Mouse (Mus musculus) thymus, adult 2 months (tissue): ENCODE data around the gene Cdc42bpa. TPM values are rescaled to one million over a fixed set of nuclear protein-coding genes. Genes with fewer than 3 reads are reported as not detected.

Source experiments
- DNase-seq: peaks from one replicate; pipeline ENCODE4 v3.0.0; 2021
- H3K27ac ChIP-seq: fragments of 200-500 bp; 2 replicates; pipeline ENCODE4 v1.5.1; 2012; ENCODE audit warnings: low read length, control low read depth; ENCODE audit not compliant: control insufficient read depth, insufficient read depth
- H3K27me3 ChIP-seq: fragments of 200-500 bp; 2 replicates; pipeline ENCODE4 v1.6.1; 2012; ENCODE audit warnings: mild to moderate bottlenecking, low read length, moderate library complexity, mixed read lengths; ENCODE audit not compliant: control insufficient read depth, insufficient read depth
- H3K36me3 ChIP-seq: fragments of 200-500 bp; 2 replicates; pipeline ENCODE4 v1.6.1; 2012; ENCODE audit warnings: mild to moderate bottlenecking, low read length, moderate library complexity; ENCODE audit not compliant: control insufficient read depth, insufficient read depth
- H3K4me1 ChIP-seq: fragments of 200-500 bp; replicated peaks from 2 replicates; pipeline ENCODE4 v1.6.1; 2012; ENCODE audit warnings: low read length; ENCODE audit not compliant: control insufficient read depth, insufficient read depth
- H3K4me3 ChIP-seq: fragments of 200-500 bp; 2 replicates; pipeline ENCODE4 v1.5.1; 2012; ENCODE audit warnings: mild to moderate bottlenecking, low read length, control low read depth, moderate library complexity; ENCODE audit not compliant: control insufficient read depth, insufficient read depth
- CTCF ChIP-seq: fragments of 200-500 bp; IDR thresholded peaks from 2 replicates; pipeline ENCODE4 v1.5.1; 2012; ENCODE audit warnings: mild to moderate bottlenecking, control low read depth, low read length, moderate library complexity, borderline replicate concordance; ENCODE audit not compliant: control insufficient read depth, poor library complexity, insufficient read depth; ENCODE audit errors: extremely low read depth
- POLR2A ChIP-seq: fragments of 200-500 bp; IDR thresholded peaks from 2 replicates; pipeline ENCODE4 v1.6.1; 2012; ENCODE audit warnings: mild to moderate bottlenecking, low read length, control low read depth, moderate library complexity; ENCODE audit not compliant: control insufficient read depth, poor library complexity, insufficient read depth; ENCODE audit errors: extremely low read depth
- WGBS: fragments of 180-500 bp; shearing (Covaris S2); methylation state at CpG from one replicate; pipeline ENCODE4 v1.1.7; 2018; 5-methylcytosine and 5-hydroxymethylcytosine counted together
- polyA plus RNA-seq: library from polyadenylated mRNA; depleted of rRNA; stranded (reverse); fragments of >200 nt; gene quantifications from 2 replicates; pipeline ENCODE4 v1.2.3, GENCODE M21; 2012

Cdc42bpa gene
- polyA plus RNA-seq, 1 experiment = 3.9 TPM

DNA sequence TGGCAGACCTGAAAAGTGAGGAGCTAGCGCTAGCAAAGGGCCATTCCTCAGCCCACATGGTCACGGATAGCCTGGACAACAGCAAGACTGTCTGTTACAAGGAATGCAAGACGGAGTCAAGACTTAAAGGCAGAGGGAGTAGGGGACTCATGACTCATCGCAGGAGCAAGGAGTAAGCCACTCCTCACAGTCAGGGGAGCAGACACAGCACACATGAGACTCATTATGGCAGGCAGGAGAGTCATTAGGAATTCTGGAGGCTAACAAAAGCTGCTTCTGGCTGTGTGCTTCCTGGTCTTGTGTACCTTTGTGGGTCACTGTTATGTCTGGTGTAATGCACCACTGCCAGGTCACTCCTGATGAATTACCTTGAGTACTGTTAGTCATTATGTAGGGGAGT, 178.9 kb downstream of the Cdc42bpa start:
- DNase-seq = no peak
- H3K4me1 ChIP-seq = no peaks in the 10 kb centered on the region
- no peaks in the 10 kb centered on the region for H3K27me3 ChIP-seq
- TF ChIP-seq CTCF = no peak
- no peak for TF ChIP-seq POLR2A
- no peaks in the 10 kb centered on the region for H3K36me3 ChIP-seq
- WGBS = 98% methylated on average over 4 of the region's 4 CpGs
- no peak overlapping the region for H3K4me3 ChIP-seq
- H3K27ac ChIP-seq = no peak overlapping the region

DNA sequence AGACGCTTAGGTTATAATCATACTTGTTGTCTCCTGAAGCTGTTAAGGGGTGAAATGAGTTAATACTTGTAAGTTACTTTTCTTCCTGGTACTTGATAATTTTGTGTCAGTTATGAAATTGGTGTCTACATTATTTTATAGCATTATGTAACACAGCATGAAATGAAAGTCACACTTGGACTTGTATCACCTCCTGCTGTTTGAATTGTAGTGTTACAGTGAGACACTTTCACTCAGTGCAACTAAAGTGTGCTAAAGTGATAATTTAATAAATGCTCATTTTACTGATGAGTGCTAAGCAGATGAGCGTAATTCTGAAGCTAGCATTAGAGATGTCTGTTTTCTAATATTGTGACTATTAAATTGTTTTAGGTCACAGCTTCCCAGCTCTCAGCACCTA, 180.7 kb downstream of the Cdc42bpa start:
- Histone ChIP-seq H3K36me3 (no peaks in the 10 kb centered on the region), H3K27ac (no peak overlapping the region), H3K4me3 (no peak overlapping the region), H3K4me1 (no peaks in the 10 kb centered on the region), H3K27me3 (no peaks in the 10 kb centered on the region)
- TF ChIP-seq POLR2A (no peak), CTCF (no peak)
- 97% methylated on average over 2 of the region's 2 CpGs for WGBS
- no peak for DNase-seq

DNA sequence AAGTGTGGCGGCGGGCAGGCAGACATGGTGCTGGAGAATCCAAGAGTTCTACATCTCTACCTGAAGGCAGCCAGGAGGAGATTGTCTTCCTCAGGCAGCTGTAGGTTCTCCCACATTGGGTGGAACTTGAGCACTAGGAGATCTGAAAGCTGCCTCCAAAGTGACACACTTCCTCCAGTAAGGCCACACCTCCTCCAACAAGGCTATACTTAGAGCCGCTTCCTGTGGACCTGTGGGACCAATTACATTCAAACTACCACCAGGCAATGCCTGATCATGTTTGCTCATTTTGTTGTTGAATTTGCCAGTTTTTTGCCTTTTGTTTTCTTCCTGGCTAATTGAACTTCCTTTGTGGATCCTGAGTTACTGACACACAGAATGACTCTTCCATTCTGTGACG, 187.8 kb downstream of the Cdc42bpa start:
- DNase-seq = no peak
- no peak overlapping the region for H3K4me3 ChIP-seq
- 0 out of 2 replicates have a peak, but pooled peaks cover 2% of the 10 kb centered on the region for H3K4me1 ChIP-seq
- TF ChIP-seq POLR2A (no peak), CTCF (no peak)
- WGBS = 94% methylated on average over 4 of the region's 4 CpGs
- no peak overlapping the region for H3K27ac ChIP-seq
- H3K27me3 ChIP-seq = no peaks in the 10 kb centered on the region
- H3K36me3 ChIP-seq = no peaks in the 10 kb centered on the region

DNA sequence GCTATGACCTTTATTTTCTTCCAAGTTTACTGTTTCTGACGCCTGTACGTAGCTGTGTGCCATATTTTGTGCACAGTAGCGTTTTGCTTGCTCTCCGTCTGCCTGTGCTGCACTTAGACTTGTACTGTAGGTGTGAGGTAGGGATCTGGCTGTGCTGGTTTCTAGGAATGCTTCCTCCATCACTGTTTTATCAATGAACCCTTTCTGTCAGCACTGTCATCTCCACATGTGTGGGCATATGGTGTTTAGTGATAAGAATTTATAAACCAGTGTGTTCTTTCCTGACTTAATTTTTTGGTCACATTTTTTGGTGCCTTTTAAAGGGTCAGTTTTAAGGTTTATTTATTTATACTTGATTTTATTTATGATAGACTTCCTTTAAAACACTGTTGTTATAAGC, 188.3 kb downstream of the Cdc42bpa start:
- Histone ChIP-seq H3K27me3 (no peaks in the 10 kb centered on the region), H3K36me3 (no peaks in the 10 kb centered on the region), H3K4me1 (0 out of 2 replicates have a peak, but pooled peaks cover 2% of the 10 kb centered on the region), H3K27ac (no peak overlapping the region), H3K4me3 (no peak overlapping the region)
- 96% methylated on average over 4 of the region's 4 CpGs for WGBS
- DNase-seq = no peak
- TF ChIP-seq POLR2A (no peak), CTCF (no peak)

DNA sequence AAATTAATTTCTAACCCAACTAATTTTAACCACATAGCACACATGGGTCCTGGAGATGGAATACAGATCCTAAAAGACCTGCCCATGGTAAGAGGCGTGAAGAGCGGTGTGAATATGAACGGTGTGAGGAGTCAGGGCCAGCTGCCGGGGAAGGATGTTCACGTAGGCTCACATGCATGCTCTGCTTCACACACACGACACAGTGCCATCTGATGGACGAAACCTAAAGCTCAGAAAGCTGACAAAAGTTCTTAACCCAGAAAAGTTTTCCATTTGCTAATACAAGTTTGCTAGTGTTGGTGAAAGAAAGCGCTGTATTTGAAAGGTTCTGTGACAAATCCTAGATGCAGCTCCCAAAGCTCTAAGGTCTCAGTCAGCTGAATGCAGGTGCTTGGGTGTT, 190.9 kb downstream of the Cdc42bpa start:
- WGBS = 91% methylated on average over 8 of the region's 8 CpGs
- TF ChIP-seq POLR2A (no peak), CTCF (no peak)

DNA sequence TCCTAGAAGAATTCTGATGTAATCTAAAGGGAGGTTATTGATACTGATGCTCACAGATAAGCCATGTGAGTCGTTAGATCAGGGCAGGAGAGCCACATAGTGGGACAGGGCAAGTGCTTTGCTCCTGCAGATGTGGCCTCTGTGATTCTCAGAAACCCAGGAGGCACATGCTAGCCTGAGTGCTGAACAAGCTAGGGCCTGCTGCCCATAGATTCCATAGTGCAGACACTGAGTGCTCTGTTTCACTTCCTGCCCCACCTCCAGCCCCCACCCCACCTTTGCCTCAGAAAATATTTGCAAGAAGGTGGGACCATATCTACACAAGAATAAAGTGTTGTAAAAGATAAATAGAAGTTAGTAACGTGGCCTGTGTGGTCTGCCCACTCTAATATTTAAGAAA, 198.4 kb downstream of the Cdc42bpa start:
- Histone ChIP-seq H3K36me3 (no peaks in the 10 kb centered on the region), H3K4me3 (no peak overlapping the region), H3K4me1 (peaks cover 3% of the 10 kb centered on the region; the same call in 1 of the 2 replicates), H3K27me3 (no peaks in the 10 kb centered on the region), H3K27ac (no peak overlapping the region)
- no peak for DNase-seq
- 82% methylated on average over 2 of the region's 2 CpGs for WGBS
- no peak for TF ChIP-seq CTCF
- TF ChIP-seq POLR2A = no peak

More for the DNA sequence above, 190.9 kb downstream of the Cdc42bpa start:
- Histone ChIP-seq H3K4me1 (0 out of 2 replicates have a peak, but pooled peaks cover 2% of the 10 kb centered on the region), H3K27me3 (no peaks in the 10 kb centered on the region), H3K27ac (no peak overlapping the region), H3K36me3 (no peaks in the 10 kb centered on the region), H3K4me3 (no peak overlapping the region)
- no peak for DNase-seq

DNA sequence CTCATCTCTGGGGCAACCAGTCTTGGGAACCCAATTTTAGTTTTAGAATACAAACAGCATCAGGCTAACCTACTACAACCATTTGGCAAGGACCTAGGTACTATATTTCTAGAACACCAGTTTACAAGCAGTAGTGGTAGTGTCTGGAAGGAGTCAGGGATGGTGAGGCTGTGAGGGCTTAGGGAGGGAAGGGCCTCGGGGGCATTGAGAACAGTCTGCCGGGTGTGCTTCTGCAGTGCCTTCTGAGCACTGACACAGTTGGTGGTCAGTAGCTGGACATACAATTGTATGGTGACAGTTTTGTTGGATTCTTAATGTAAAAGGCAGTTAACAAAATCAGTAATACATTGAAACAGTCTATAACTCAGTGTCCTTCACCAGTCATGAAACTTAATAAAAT, 200.3 kb downstream of the Cdc42bpa start:
- WGBS = 96% methylated on average over 2 of the region's 2 CpGs
- TF ChIP-seq CTCF (no peak), POLR2A (no peak)
- Histone ChIP-seq H3K27me3 (no peaks in the 10 kb centered on the region), H3K36me3 (no peaks in the 10 kb centered on the region), H3K4me1 (peaks cover 3% of the 10 kb centered on the region; the same call in 1 of the 2 replicates), H3K27ac (no peak overlapping the region), H3K4me3 (no peak overlapping the region)
- DNase-seq = no peak
